Mouse (Mus musculus): Measurements from ENCODE around the gene Ybey. TPM values are rescaled to one million over a fixed set of nuclear protein-coding genes. Genes with fewer than 3 reads are reported as not detected.

Ybey gene
- total and polyA plus RNA-seq, 2 experiments from 2014 or later = 4.1 to 4.7 TPM

DNA sequence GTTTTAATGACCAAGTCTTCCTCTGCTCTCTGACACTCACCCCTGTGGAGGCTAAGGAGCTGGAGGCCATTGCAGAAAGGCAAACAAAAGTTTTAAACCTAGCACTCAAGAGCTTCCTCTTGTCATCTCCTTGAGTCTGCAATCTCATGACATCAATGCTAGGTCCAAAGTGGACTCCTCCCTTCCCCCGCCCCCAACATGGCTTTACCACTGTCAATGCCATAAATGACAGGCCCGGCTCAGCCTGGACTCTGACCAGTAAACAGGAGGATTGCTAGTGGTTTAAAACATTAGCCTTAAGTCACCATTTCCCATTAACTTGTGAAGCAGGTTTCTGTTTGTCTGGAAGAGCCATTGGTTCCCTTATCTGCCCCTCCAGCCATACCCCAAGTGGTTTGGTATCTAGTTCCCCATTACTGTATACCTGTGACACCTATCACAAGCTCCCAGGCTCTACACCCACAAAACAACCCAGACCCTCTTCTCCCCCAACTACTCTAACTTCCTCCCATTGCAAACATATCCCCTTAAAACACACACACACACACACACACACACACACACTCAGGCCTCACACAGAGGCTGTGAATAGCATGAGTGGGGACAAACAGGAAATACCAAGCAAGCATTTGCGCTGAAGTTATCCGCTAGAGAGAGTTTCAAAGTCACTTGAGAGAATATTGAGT, 22.8 kb downstream of the Ybey start:
- Histone ChIP-seq H3K9ac (replicated peaks; ENCODE audit: low read length) (no peak overlapping the region), H3K27ac (no peak overlapping the region), H3K4me1 (ENCODE audit: insufficient read depth, low read length) (no peaks in the 10 kb centered on the region), H3K36me3 (ENCODE audit: insufficient read depth, low read length) (no peaks in the 10 kb centered on the region), H3K27me3 (ENCODE audit: insufficient read depth, low read length) (no peaks in the 10 kb centered on the region), H3K4me3 (ENCODE audit: low read length) (no peak overlapping the region), H3K4me2 (ENCODE audit: low read depth, low read length) (no peak overlapping the region), H3K9me3 (ENCODE audit: low read length) (no peaks in the 10 kb centered on the region)
- 87% methylated on average over 4 of the region's 4 CpGs for WGBS
- ATAC-seq (no peak), DNase-seq (ENCODE audit: low spot score) (no peak)
- TF ChIP-seq CTCF (IDR thresholded peaks at IDR 0.05; ENCODE audit: low read depth) = no peak

DNA sequence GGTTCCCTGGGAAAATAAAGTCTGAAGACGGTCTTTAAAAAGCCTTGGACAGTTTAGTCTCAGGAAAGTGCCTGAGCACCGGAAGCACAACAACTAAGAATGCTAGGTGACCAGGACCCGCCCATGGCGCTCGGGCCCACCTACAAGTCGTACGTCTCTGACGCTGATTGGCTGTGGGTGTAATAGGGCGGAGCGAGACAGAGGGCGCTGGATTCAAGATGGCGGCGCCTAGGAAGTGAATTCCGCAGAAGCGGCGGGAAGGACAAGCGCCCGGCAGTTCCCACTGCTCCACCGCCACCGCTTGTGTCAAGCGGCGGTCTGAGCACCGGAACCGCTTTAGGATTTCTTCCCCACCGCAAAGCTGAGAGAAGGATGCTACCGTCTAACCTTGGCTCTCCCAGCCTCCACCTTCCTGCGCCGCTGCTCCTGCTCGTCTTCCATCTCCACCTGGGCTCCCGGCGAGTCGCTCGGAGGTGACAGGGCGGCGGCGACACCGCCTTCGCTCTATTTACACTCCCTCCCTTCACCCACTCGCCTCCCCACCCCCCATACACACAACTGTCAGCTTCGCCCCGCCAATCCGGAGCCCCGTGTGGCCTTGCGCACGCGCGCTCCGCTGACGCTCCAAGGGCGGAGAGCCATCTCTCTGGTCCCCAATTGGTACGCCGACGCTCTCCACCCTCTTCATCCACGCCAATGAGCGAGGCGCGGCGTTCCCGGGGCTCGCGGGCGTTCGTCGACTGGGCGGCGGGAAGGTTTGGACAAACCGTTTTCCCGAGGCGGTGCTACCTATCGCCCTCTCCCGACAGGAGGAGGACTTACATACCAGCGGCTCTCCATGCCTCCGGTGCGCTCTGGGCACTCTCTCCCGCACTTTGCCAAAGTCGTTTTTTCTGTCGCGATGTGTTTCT, 26.5 kb downstream of the Ybey start, which contains the start of gene Pcnt:
TSS of gene Pcnt (minus strand) at position 609 of the 911 bp plus-strand sequence.
- Histone ChIP-seq H3K36me3 (ENCODE audit: insufficient read depth, low read length) (peaks cover 9% of the 10 kb centered on the region; the same call in 1 of the 2 replicates), H3K9ac (replicated peaks; ENCODE audit: low read length) (peak within 1 kb of the TSS; percentile 68), H3K4me2 (ENCODE audit: low read depth, low read length) (peak within 1 kb of the TSS; percentile 78), H3K4me3 (ENCODE audit: low read length) (peak within 1 kb of the TSS; percentile 95), H3K27ac (peak within 1 kb of the TSS; percentile 94), H3K4me1 (ENCODE audit: insufficient read depth, low read length) (no peaks in the 10 kb centered on the region), H3K27me3 (ENCODE audit: insufficient read depth, low read length) (no peaks in the 10 kb centered on the region), H3K9me3 (ENCODE audit: low read length) (no peaks in the 10 kb centered on the region)
- TF ChIP-seq CTCF (IDR thresholded peaks at IDR 0.05; ENCODE audit: low read depth) = peak; percentile 83
- peak; percentile 99 for ATAC-seq
- peak; percentile 99 for DNase-seq (ENCODE audit: low spot score)
- under 1% methylated on average over 78 of the region's 78 CpGs for WGBS

DNA sequence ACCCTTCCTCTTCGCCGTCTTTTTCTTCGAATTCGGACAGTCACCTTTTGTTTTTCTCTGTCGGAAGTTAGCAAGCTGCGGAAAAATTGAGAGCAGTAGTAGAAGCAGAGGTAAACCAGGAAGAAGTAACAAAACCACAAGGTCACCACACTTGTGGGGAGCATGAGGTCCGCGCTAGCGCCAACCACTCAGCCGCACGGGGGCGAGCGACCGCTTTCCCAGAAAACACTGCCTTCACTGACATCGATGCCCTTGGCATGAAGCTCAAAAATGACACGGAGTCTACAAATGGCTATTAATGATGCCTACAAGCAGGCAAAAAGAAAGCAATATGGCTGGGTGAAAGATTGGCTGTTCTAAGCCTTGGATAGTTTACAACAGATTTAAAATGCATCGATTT, 28.6 kb downstream of the Ybey start, which contains the start of gene AC141477.1:
TSS of gene AC141477.1 (minus strand) at position 164 of the 400 bp plus-strand sequence.
- Histone ChIP-seq H3K36me3 (ENCODE audit: insufficient read depth, low read length) (peaks cover 19% of the 10 kb centered on the region), H3K27me3 (ENCODE audit: insufficient read depth, low read length) (no peaks in the 10 kb centered on the region), H3K4me2 (ENCODE audit: low read depth, low read length) (peak within 1 kb of the TSS; percentile 78; the same call in 1 of the 2 replicates), H3K9ac (replicated peaks; ENCODE audit: low read length) (no peak within 1 kb of the TSS), H3K27ac (no peak within 1 kb of the TSS), H3K9me3 (ENCODE audit: low read length) (no peaks in the 10 kb centered on the region), H3K4me3 (ENCODE audit: low read length) (no peak within 1 kb of the TSS), H3K4me1 (ENCODE audit: insufficient read depth, low read length) (no peaks in the 10 kb centered on the region)
- DNase-seq (ENCODE audit: low spot score) (no peak), ATAC-seq (no peak)
- TF ChIP-seq CTCF (IDR thresholded peaks at IDR 0.05; ENCODE audit: low read depth) = no peak
- WGBS = 97% methylated on average over 17 of the region's 17 CpGs

- H3K27ac ChIP-seq = no peak overlapping the region
- peaks cover 25% of the 10 kb centered on the region for H3K36me3 ChIP-seq (ENCODE audit: insufficient read depth, low read length)
- no peaks in the 10 kb centered on the region for H3K4me1 ChIP-seq (ENCODE audit: insufficient read depth, low read length)
- no peak overlapping the region for H3K4me2 ChIP-seq (ENCODE audit: low read depth, low read length)
- no peaks in the 10 kb centered on the region for H3K27me3 ChIP-seq (ENCODE audit: insufficient read depth, low read length)
- H3K9ac ChIP-seq (replicated peaks; ENCODE audit: low read length) = no peak overlapping the region
- H3K4me3 ChIP-seq (ENCODE audit: low read length) = no peak overlapping the region
- DNase-seq (ENCODE audit: low spot score) (no peak), ATAC-seq (no peak)
- H3K9me3 ChIP-seq (ENCODE audit: low read length) = no peaks in the 10 kb centered on the region
- WGBS = 92% methylated on average over 9 of the region's 9 CpGs
- no peak for TF ChIP-seq CTCF (IDR thresholded peaks at IDR 0.05; ENCODE audit: low read depth)
These were observed 29.6 kb downstream of the Ybey start for GRCm38 (mm10) chr10:76439107-76439890.

DNA sequence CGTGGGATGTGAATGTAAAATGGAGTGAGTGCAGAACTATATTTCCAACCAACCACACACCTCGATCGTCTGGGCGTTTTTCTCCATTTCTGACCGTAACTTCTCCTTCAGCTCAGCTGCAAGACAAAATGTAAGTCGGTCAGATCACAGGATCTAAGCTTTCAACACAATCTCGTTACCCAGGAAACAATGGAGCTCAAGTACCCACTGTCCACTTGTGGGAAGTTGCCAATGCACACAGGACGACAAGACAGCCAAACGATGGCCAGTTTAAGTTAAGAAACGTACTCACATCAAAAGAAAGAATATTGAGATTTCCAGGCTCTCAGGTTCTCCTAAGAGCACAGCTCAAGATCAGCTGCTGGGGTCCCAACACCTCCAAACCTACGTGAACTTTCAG, 35.0 kb downstream of the Ybey start:
- no peak for TF ChIP-seq CTCF (IDR thresholded peaks at IDR 0.05; ENCODE audit: low read depth)
- 95% methylated on average over 11 of the region's 11 CpGs for whole genome bisulfite sequencing
- Histone ChIP-seq H3K36me3 (ENCODE audit: insufficient read depth, low read length) (peaks cover 59% of the 10 kb centered on the region), H3K4me1 (ENCODE audit: insufficient read depth, low read length) (no peaks in the 10 kb centered on the region), H3K27ac (no peak overlapping the region), H3K4me3 (ENCODE audit: low read length) (no peak overlapping the region), H3K9me3 (ENCODE audit: low read length) (no peaks in the 10 kb centered on the region), H3K4me2 (ENCODE audit: low read depth, low read length) (no peak overlapping the region), H3K9ac (replicated peaks; ENCODE audit: low read length) (no peak overlapping the region), H3K27me3 (ENCODE audit: insufficient read depth, low read length) (no peaks in the 10 kb centered on the region)
- DNase-seq (ENCODE audit: low spot score) (no peak), ATAC-seq (no peak)

DNA sequence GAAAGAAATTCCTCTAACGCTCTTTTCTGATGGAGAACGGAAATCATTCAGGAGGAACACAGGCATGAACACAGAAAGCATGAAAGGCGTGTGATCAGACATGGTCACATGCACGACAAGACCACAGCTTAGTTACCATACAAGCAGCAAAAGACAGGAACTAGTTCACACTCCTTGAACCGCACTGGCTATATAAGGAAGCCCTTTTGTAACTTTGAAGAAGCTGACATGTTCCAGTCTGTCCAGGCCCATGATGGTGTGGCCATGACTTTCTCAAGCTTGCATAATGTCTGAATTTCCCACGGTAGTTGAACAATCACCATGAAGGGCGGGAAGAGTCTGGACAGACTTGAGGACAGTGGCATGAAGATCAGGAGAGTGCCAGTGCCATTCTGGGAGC, 43.2 kb downstream of the Ybey start:
- no peak overlapping the region for H3K4me3 ChIP-seq (ENCODE audit: low read length)
- H3K36me3 ChIP-seq (ENCODE audit: insufficient read depth, low read length) = peaks cover 74% of the 10 kb centered on the region
- no peak overlapping the region for H3K9ac ChIP-seq (replicated peaks; ENCODE audit: low read length)
- ATAC-seq (no peak), DNase-seq (ENCODE audit: low spot score) (no peak)
- no peaks in the 10 kb centered on the region for H3K27me3 ChIP-seq (ENCODE audit: insufficient read depth, low read length)
- no peak for TF ChIP-seq CTCF (IDR thresholded peaks at IDR 0.05; ENCODE audit: low read depth)
- 90% methylated on average over 7 of the region's 7 CpGs for WGBS
- H3K9me3 ChIP-seq (ENCODE audit: low read length) = no peaks in the 10 kb centered on the region
- no peak overlapping the region for H3K4me2 ChIP-seq (ENCODE audit: low read depth, low read length)
- no peaks in the 10 kb centered on the region for H3K4me1 ChIP-seq (ENCODE audit: insufficient read depth, low read length)
- no peak overlapping the region for H3K27ac ChIP-seq
